In the genomic region with DNA sequence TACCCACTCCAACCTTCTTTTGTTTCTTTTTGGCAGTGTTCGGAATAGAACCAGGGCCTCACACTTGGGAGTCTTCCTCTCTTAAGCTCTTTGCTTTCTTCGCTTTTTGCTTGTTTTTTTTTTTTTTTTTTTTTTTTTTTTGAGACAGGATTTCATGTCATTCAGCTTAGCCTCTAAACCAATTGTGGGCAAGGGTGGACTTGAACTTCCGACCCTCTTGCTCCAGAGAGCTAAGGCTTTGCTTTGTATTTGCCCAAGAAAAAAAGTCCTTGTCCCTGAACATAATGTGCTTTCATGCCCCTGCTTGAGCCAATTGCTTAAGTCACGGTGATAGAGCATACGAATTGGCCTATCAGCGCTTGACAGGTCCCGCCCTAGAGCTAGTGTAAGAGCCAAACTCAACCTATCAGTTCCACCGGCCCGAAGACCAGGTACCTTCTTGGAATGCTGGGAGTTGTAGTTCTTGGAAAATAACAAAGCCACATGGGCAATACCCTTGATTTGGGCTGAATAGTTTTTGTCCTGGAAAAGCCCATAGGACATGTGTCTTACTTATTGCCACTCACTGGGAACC, we compare ENCODE assay signal across 9 mouse cellular contexts. TPM values are rescaled to one million over a fixed set of nuclear protein-coding genes. Genes with fewer than 3 reads are reported as not detected.
DNase-seq lines count a peak whose midpoint lies in the region; ATAC-seq and TF ChIP-seq lines count a peak whose summit lies in the region.
"Had no signal": no experiment of that assay in that cellular context is flagged by ENCODE, and none has a peak within 500 bp of the region (broad histone marks: within the 10 kb centered on the region; RNA-seq: fewer than 3 reads in every experiment).

No protein-coding gene starts in this region.

- no peaks in the 10 kb centered on the region for H3K36me3 ChIP-seq in hindbrain, embryonic 11.5 days (ENCODE audit: control insufficient read depth, insufficient read depth, low read length)
- H3K36me3 ChIP-seq in hindbrain, embryonic 12.5 days: no peaks in the 10 kb centered on the region
- H3K36me3 ChIP-seq in intestine, postnatal 0 days (ENCODE audit: control insufficient read depth, insufficient read depth): no peaks in the 10 kb centered on the region
- no peaks in the 10 kb centered on the region for H3K36me3 ChIP-seq in midbrain, embryonic 14.5 days (ENCODE audit: control insufficient read depth, insufficient read depth, low read length)
- H3K36me3 ChIP-seq: limb, embryonic 15.5 days had no signal

- H3K9me3 ChIP-seq in hindbrain, embryonic 11.5 days (ENCODE audit: control insufficient read depth, low read length): no peaks in the 10 kb centered on the region
- no peaks in the 10 kb centered on the region for H3K9me3 ChIP-seq in hindbrain, embryonic 12.5 days (replicated peaks)
- no peaks in the 10 kb centered on the region for H3K9me3 ChIP-seq in intestine, postnatal 0 days (ENCODE audit: control insufficient read depth)
- no peaks in the 10 kb centered on the region for H3K9me3 ChIP-seq in midbrain, embryonic 14.5 days (ENCODE audit: control insufficient read depth, low read length)
- H3K9me3 ChIP-seq: limb, embryonic 15.5 days had no signal

- no peak overlapping the region for H3K4me2 ChIP-seq in hindbrain, embryonic 11.5 days (replicated peaks; ENCODE audit: low read depth, low read length)
- H3K4me2 ChIP-seq in hindbrain, embryonic 12.5 days (replicated peaks): no peak overlapping the region
- H3K4me2 ChIP-seq in intestine, postnatal 0 days (replicated peaks; ENCODE audit: low read depth): peak overlapping the region; percentile 44
- H3K4me2 ChIP-seq in midbrain, embryonic 14.5 days (ENCODE audit: low read length): no peak overlapping the region
- H3K4me2 ChIP-seq: limb, embryonic 15.5 days had no signal

- H3K27me3 ChIP-seq in hindbrain, embryonic 11.5 days (ENCODE audit: control insufficient read depth, insufficient read depth, low read length): no peaks in the 10 kb centered on the region
- no peaks in the 10 kb centered on the region for H3K27me3 ChIP-seq in hindbrain, embryonic 12.5 days
- H3K27me3 ChIP-seq in intestine, postnatal 0 days (replicated peaks; ENCODE audit: control insufficient read depth, insufficient read depth, low read length): no peaks in the 10 kb centered on the region
- H3K27me3 ChIP-seq in midbrain, embryonic 14.5 days (ENCODE audit: control insufficient read depth, insufficient read depth, low read length): no peaks in the 10 kb centered on the region
- H3K27me3 ChIP-seq: limb, embryonic 15.5 days had no signal

- no peak for ATAC-seq in hindbrain, embryonic 11.5 days (ENCODE audit: low FRiP score)
- ATAC-seq in hindbrain, embryonic 12.5 days (ENCODE audit: low FRiP score): no peak
- peak; percentile 75 for ATAC-seq in intestine, postnatal 0 days
- no peak for ATAC-seq in midbrain, embryonic 14.5 days (ENCODE audit: low FRiP score, low TSS enrichment)

- no peak overlapping the region for H3K9ac ChIP-seq in hindbrain, embryonic 11.5 days (ENCODE audit: low read depth, low read length)
- H3K9ac ChIP-seq in hindbrain, embryonic 12.5 days: no peak overlapping the region
- H3K9ac ChIP-seq in intestine, postnatal 0 days (ENCODE audit: low read depth, low read length): no peak overlapping the region; the same call in 1 of the 2 replicates
- H3K9ac ChIP-seq in midbrain, embryonic 14.5 days (replicated peaks; ENCODE audit: low read length): no peak overlapping the region
- H3K9ac ChIP-seq: limb, embryonic 15.5 days had no signal

- H3K4me1 ChIP-seq in hindbrain, embryonic 11.5 days (replicated peaks; ENCODE audit: control insufficient read depth, insufficient read depth, low read length): no peaks in the 10 kb centered on the region
- no peaks in the 10 kb centered on the region for H3K4me1 ChIP-seq in hindbrain, embryonic 12.5 days
- no peaks in the 10 kb centered on the region for H3K4me1 ChIP-seq in intestine, postnatal 0 days (replicated peaks; ENCODE audit: control insufficient read depth, insufficient read depth, low read length)
- no peaks in the 10 kb centered on the region for H3K4me1 ChIP-seq in midbrain, embryonic 14.5 days (ENCODE audit: control insufficient read depth, insufficient read depth, low read length)
- H3K4me1 ChIP-seq: limb, embryonic 15.5 days had no signal

- no peak for TF ChIP-seq CTCF in intestine, postnatal 0 days (IDR thresholded peaks at IDR 0.05; ENCODE audit: low read depth)

- 38% methylated on average over 9 of the region's 9 CpGs for WGBS in hindbrain, embryonic 11.5 days
- 40% methylated on average over 9 of the region's 9 CpGs for WGBS in hindbrain, embryonic 12.5 days
- 30% methylated on average over 9 of the region's 9 CpGs for WGBS in intestine, postnatal 0 days
- 40% methylated on average over 9 of the region's 9 CpGs for WGBS in midbrain, embryonic 14.5 days

- H3K4me3 ChIP-seq in hindbrain, embryonic 11.5 days (ENCODE audit: low read depth, low read length): no peak overlapping the region
- H3K4me3 ChIP-seq in hindbrain, embryonic 12.5 days: no peak overlapping the region
- H3K4me3 ChIP-seq in intestine, postnatal 0 days (ENCODE audit: low read depth, low read length): no peak overlapping the region
- no peak overlapping the region for H3K4me3 ChIP-seq in midbrain, embryonic 14.5 days (replicated peaks; ENCODE audit: low read depth, low read length)
- H3K4me3 ChIP-seq: limb, embryonic 15.5 days had no signal

- DNase-seq in hindbrain, embryonic 11.5 days (ENCODE audit: low spot score): peak; percentile 43
- DNase-seq in c-Kit-negative CD71-positive TER-119-positive erythroid progenitor cells, embryonic 14.5 days (ENCODE audit: low read depth, low spot score): peak; percentile 8
- peak; percentile 72 for DNase-seq in midbrain, embryonic 14.5 days
- no peak for DNase-seq in thymus, postnatal 25 days
- DNase-seq in right cerebral cortex, adult 2 months (ENCODE audit: low spot score in 2 of 2): no peak
- no peak for DNase-seq in B cell, adult 2 months

- H3K27ac ChIP-seq in hindbrain, embryonic 11.5 days (ENCODE audit: low read depth, low read length): no peak overlapping the region
- no peak overlapping the region for H3K27ac ChIP-seq in hindbrain, embryonic 12.5 days
- peak overlapping the region; percentile 93 for H3K27ac ChIP-seq in intestine, postnatal 0 days (ENCODE audit: low read depth, low read length)
- no peak overlapping the region for H3K27ac ChIP-seq in midbrain, embryonic 14.5 days (replicated peaks; ENCODE audit: low read depth, low read length)
- H3K27ac ChIP-seq: limb, embryonic 15.5 days had no signal

RNA-seq across cellular contexts. Expression of gene Trim72, which starts 27.7 kb away (rescaled TPM):
- not detected in 2 replicates for polyA plus RNA-seq in hindbrain, embryonic 11.5 days (2014; fragmentation: Nextera tagmentation; extraction: Ambion mirVana)
- 0.15 and 0.59 TPM in 2 replicates for polyA plus RNA-seq in hindbrain, embryonic 12.5 days (2016; fragmentation: Nextera tagmentation; extraction: Ambion mirVana)
- polyA plus RNA-seq in intestine, postnatal 0 days (2015; fragmentation: Nextera tagmentation; extraction: Ambion mirVana): 0.29 and 0.47 TPM in 2 replicates
- polyA plus RNA-seq in midbrain, embryonic 14.5 days (2014; fragmentation: Nextera tagmentation; extraction: Ambion mirVana): not detected in 2 replicates

RNA-seq across cellular contexts. Expression of gene Itgam, which starts 30.9 kb away (rescaled TPM):
- polyA plus RNA-seq in hindbrain, embryonic 11.5 days (2014; fragmentation: Nextera tagmentation; extraction: Ambion mirVana): 0.42 TPM in 2 replicates
- 0.83 and 0.97 TPM in 2 replicates for polyA plus RNA-seq in hindbrain, embryonic 12.5 days (2016; fragmentation: Nextera tagmentation; extraction: Ambion mirVana)
- 0.70 and 0.88 TPM in 2 replicates for polyA plus RNA-seq in intestine, postnatal 0 days (2015; fragmentation: Nextera tagmentation; extraction: Ambion mirVana)
- 0.19 and 0.68 TPM in 2 replicates for polyA plus RNA-seq in midbrain, embryonic 14.5 days (2014; fragmentation: Nextera tagmentation; extraction: Ambion mirVana)

RNA-seq across cellular contexts. Expression of gene Gm49368, which starts 31.0 kb away (rescaled TPM):
- not detected in 2 replicates for polyA plus RNA-seq in hindbrain, embryonic 11.5 days (2014; fragmentation: Nextera tagmentation; extraction: Ambion mirVana)
- polyA plus RNA-seq in hindbrain, embryonic 12.5 days (2016; fragmentation: Nextera tagmentation; extraction: Ambion mirVana): not detected in 2 replicates
- polyA plus RNA-seq in intestine, postnatal 0 days (2015; fragmentation: Nextera tagmentation; extraction: Ambion mirVana): not detected in 2 replicates
- polyA plus RNA-seq in midbrain, embryonic 14.5 days (2014; fragmentation: Nextera tagmentation; extraction: Ambion mirVana): not detected in 2 replicates
- polyA plus RNA-seq: limb, embryonic 15.5 days had no signal

RNA-seq across cellular contexts. Expression of gene Pycard, which starts 37.8 kb away (rescaled TPM):
- 8.4 and 11.0 TPM in 2 replicates for polyA plus RNA-seq in hindbrain, embryonic 11.5 days (2014; fragmentation: Nextera tagmentation; extraction: Ambion mirVana)
- 6.4 and 9.4 TPM in 2 replicates for polyA plus RNA-seq in hindbrain, embryonic 12.5 days (2016; fragmentation: Nextera tagmentation; extraction: Ambion mirVana)
- polyA plus RNA-seq in intestine, postnatal 0 days (2015; fragmentation: Nextera tagmentation; extraction: Ambion mirVana): 537 and 545 TPM in 2 replicates
- 4.4 and 7.5 TPM in 2 replicates for polyA plus RNA-seq in midbrain, embryonic 14.5 days (2014; fragmentation: Nextera tagmentation; extraction: Ambion mirVana)

Comparison
In these comparisons a context has a peak if more than half of its experiments do, and no peak if none do; other contexts are left out.
1. DNase-seq: peak in hindbrain, embryonic 11.5 days (single experiment), c-Kit-negative CD71-positive TER-119-positive erythroid progenitor cells, embryonic 14.5 days (single experiment) and midbrain, embryonic 14.5 days (single experiment); none in thymus, postnatal 25 days (single experiment), right cerebral cortex, adult 2 months (0 of 2) and B cell, adult 2 months (0 of 2).